Mouse (Mus musculus) cerebellum, postnatal 36 days (tissue): Measurements from ENCODE around the gene Bglap.
A peak's percentile ranks its signal among the peaks of the same experiment; 100 is the strongest.

Source experiments
- DNase-seq, 2 experiments: peaks; one replicate each; pipeline ENCODE4 v3.0.0; 2021 to 2022; ENCODE audit warnings: mixed read lengths in 2 of 2

Bglap gene

DNA sequence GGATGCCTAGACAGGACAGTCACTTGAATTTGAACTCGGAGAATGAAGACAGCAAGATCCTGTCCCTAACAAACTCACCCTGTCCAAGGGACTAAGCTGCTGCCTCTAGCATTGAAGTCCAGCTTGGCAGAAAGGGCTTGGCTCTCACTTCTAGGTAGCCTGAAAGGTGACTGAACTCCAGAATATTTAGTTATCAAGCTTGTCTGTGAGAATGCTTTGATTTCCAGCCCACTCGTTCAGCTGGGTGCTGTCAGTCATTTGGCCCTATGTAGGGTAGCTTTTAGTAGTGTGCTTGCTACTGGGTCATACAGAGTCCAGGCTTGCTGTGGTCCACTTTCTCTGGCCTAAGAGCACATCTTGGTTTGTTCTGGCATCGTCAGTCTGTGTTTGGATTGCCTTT lies 45.3 kb downstream of the Bglap start:
- no peak for DNase-seq

DNA sequence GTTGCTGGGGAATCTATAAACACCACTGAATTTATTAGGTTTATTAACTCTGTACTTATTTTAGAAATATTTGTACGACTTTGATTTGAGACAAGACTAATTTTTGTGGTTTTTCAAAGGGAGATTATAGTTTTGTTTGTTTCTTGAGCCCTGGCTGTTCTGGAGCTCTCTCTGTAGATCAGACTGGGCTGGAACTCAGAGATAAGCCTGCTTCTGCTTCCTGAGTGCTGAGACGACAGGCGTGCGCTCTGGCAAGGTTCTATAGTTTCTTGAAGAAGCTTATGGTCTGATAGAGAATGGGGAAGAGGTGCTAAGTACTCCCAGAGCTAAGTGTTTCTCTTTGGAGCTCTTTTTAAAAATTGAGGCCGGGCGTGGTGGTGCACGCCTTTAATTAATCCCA lies 45.9 kb downstream of the Bglap start:
- DNase-seq: no peak

DNA sequence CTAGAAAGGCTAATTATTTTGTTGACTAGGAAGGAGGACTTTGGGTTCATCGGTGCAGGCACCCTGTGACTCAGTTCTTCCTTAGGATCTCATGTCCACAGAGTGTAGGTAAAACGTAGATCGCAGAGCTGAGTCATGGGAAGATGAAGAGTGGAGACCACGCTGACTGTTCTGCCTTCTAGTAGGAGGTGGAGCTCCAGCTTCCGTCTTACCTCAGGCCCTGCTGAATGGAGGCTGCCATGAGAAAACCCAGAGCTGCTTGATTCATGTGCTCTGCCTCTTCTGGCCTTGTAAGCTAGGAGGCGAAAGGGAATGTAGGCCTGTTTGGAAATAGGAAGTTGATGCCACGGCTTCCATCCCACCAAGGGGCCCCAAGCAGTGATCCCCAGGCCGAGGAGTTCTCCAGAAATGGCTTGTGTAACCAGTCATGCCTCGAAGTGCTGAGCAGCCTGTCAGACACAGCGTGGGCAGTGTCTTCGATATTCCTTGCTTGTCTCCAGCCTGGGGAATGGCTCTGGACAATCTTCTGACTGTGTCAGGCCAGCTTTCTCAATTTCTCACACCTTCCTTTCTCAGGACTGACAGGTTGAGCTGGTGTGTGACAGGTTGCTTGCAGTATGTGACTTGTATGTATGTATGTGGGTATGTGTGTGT lies 46.8 kb downstream of the Bglap start:
- DNase-seq: no peak

DNA sequence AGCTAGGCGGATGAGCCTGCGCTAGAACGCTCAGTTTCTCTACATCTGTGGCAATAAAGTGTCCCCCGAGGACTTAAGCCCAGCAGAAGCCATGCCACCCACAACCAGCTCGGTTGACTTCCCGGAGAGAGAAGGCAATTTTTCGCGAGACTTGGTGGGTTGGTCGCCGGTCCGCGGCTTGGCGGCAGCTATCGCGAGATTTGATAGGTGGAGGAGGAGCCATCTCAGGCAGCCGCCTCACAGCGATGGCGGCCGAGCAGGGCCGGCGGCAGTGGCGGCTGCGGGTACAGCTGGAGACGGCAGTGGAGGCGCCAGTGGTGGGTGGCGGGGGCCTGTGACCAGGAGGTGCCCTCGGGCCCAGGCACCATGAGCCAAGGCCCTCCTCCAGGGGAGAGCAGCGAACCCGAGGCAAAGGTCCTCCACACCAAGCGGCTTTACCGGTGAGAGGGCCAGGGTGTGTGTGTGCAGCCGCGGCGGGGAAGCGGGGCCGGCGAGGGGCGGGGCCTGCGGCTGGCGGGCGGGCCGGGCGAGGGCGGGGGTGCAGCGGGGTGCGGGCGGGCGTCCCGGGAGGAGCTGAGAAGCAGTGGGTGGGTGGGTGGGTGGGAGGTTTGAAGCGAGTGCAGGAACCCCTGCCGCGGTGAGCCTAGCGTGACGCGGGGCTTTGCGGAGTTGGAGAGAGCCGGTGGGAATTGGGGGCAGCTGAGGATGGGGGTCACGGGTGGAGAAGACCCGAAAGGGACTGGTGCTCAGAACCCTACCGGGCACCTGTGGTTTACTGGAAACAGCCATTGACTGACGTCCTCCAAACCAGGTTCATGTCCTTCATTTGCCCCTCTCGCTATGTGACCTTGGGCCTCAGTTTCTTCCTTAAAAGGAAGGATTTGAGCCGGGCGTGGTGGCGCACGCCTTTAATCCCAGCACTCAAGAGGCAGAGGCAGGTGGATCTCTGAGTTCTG lies 47.9 kb downstream of the Bglap start, which contains the start of the genes Tmem79 and Smg5:
Tmem79 (minus strand) TSS at position 91 of the 956 bp plus-strand sequence.
Smg5 (plus strand) TSS at position 203 of the 956 bp plus-strand sequence.
- DNase-seq: peak; percentile 94

DNA sequence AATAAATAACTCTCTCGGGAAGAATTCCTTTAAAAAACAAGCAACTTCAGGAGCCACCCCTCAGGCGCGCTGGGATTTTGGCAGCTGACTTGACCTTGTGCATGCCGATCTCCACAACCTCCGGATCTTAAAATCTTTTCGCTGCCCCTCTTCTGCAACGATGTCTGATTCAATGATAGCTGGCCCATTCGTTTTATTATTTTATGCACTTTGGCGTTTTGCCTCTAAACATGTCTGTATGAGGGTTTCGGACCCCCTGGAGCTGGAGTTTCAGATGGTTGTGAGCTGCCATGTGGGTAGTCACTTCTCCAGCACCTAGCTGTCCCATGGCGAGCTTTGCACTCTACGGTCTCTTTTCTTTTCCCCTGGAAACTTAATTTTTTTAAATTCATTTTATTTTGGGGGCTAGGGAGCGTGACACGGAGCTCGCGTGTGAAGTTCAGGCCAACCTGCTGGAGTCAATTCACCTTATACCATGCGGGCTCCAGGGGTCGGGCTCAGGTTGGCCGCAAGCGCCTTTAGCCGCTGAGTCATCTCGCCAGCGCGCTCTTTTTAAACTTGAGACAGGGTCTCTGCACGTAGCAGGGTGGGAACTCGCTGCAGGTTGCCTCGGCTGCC lies 48.7 kb downstream of the Bglap start:
- DNase-seq: peak in 1 of 2 experiments; percentile 25

DNA sequence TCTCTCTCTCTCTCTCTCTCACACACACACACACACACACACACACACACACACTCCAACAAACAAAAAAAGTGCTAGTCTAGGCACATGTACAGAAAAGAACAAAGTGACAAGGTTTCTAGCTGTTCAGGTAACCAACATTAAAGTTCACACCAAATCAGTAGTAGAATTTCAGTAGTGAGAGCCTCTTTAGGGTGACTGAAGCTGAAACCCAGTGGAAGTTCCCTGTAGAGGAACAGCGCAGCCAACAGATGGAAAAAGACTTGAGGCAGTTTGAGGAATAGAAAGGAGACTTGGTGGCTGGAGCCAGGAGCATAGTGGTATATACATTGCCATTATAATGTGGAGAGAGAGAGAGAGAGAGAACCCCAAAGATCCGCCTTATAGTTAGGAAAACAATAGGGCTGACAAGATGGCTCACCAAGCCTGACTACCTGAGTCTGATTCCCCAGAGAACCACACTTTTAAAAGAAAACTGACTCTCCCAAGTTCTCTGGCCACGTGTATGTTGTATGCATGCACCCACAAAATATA lies 49.3 kb downstream of the Bglap start:
- no peak for DNase-seq

DNA sequence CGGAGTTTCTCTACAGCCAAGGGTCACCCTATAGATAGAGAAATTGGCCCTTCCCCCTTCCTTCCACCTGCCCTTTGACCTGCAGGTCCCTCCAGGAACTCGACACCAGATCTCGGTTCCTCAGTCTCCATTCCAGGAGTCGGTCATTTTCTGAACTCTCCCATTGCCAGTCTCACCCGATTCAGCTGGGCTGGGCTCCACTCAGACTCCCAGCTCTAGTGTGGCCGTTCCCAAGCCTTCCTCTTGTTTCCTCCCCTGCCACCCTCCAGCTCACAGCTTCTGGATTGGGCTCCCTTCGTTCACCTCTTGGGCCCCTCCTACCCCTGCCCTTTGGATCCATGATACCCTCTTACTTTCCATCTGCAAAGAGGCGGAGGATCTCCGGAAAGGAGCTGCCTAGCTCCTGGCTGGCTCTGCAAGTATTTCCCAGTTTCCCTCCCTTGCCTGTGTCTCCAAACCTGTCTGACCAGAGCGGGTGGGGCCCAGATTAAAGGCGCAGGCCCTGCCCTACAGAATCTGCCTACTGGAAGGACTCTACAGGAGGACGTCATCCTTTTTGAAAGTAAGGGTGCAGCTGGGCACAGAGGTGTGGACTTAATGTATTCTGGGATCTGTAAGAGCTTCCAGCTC lies 50.1 kb downstream of the Bglap start:
- DNase-seq: no peak
